Mouse (Mus musculus) right cerebral cortex, adult 2 months (tissue): ENCODE measurements at regions not wholly inside any gene's neighbourhood (a gene's known extent, or its start where the extent isn't known, plus 50 kb on each side); places are given as distances from the start of the nearest gene placed in this dataset.

ENCODE experiments used
- DNase-seq, 2 experiments: peaks; one replicate each; pipeline ENCODE4 v3.0.0; 2021 to 2022; ENCODE audit warnings: low spot score in 2 of 2

DNA sequence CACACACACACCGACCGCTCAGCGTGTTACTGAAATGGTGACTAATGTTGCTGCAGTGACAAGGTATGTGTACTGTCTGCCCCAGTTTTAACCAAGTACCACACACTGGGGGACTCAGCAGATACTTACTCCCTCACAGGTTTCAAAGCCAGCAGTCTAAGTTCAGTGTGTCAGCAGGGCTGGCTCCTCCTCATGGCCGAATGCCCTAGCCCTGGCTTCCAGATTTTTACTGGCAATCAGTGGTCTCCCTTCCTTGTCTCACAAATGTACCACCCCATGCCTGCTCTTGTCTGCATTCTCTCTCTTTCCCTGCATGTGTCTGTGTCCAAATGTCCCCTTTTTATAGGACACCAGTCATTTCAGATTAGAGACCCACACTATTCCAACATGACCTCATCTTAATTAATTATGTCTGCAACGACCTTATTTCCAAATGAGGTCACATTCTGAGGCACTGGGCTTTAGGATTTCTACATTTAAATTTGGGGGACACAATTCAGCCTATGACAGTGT is 114.7 kb downstream of the Uri1 start:
- DNase-seq = no peak

DNA sequence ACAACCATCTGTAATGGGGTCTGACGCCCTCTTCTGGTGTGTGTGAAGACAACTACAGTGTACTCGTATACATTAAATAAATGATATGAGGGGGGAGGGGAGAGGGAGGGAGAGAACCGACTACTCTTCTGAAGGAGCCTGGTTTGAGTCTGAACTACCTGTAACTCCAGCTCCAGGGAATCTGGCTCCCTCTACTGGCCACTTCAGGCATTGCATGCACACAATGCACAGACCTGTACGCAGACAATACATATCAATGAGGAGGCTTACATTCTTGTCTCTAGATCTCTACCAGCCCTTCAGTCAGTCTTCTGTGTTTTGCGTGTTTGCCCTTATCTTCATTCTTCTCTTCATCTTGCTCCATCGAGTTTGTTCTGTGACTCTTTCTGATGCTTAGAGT is 120.4 kb upstream of the Zfp536 start:
- peak in 1 of 2 experiments; percentile 22 for DNase-seq

DNA sequence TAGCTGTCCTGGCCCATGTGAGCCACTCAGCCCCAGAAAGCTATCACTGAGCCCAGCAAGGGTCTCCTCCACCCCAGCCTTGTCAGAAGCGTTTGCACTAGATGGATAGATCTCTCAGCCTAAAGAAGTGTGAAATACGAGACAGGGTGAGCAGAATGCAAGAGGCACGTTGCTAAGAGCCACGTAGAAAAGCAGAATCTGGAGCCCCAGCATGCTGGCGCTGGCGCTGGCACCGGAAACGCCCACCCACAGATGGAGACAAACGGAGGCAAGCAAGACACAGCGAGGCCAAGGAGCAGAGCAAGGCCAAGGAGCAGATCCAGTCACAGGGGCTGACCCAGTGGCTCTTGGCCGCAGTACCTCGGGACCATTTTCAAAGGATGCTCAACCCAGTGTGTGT is 100.9 kb upstream of the Zfp536 start:
- DNase-seq = peak; percentile 33 to 37

DNA sequence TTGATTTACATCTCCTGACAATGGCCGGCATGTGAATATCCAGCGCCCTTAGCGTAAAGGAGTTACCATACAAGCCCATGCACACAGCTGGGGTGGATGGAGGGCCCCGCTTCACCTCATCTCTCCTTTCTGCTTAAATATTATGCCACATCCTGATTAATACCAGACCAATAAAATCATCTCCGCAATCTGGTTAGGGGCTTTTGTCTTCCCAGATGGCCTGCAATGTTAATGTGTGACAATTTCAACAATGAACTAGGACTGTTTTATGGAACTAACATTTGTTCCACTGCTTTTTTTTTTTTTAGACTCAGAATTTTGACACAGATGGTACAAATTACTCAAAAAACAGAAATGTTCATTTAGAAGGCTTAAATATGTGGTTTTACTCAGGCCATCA is 97.5 kb upstream of the Zfp536 start:
- DNase-seq = no peak

DNA sequence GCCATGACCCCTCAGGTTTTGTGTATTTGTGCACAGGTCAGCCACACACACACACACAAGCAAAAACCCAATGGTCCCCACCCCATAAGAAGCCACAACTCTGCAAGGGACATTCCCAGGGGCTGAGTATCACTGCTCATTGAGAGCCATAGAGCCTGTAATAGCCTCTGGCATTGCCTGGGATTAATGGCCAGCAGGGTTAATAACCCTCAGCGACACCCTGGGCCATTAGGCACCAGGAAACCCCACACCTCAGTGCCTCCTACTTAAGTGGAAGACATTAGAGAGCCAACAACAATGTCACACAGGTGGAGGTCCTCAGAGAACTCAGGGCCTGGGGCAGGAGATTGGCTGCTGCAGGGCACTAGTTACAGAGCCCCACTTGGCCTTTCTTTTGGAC is 93.0 kb upstream of the Zfp536 start:
- DNase-seq = no peak

DNA sequence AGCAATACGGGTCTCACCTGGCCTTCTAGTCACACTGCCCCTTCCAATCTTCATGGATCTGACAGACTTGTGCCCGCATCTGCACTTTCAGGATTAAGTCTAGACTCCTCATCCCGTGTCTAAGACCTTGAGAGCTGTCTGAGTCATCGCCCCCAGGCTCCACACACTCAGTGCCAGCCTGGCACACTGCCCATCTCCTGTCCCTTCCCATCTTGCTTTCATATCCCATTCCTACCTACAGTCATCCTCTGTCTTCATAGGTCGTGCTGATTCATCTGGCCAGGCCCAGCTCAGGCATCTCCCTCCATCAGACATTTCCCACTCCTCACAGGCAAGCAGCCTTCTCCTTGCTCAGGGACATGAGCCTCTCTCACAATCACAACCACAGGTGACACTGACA is 78.0 kb upstream of the Zfp536 start:
- no peak for DNase-seq

DNA sequence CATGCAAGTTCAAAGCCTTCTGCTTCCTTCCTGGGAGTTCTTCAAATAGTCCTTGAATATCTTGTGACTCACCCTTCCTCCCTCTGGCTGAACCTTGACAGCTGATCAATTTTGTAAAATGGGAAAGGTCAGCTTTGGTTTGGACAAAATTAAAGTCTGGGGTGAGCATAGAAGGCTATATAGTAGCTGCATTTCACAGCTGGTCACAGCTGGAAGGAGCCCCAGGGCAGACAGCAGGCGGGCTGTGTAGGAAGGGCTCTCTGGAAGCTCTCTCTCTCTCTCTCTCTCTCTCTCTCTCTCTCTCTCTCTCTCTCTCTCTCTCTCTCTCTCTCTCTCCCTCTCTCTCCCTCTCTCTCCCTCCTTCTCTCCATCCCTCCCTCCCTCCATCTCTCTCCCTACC is 71.8 kb upstream of the Zfp536 start:
- DNase-seq = no peak

DNA sequence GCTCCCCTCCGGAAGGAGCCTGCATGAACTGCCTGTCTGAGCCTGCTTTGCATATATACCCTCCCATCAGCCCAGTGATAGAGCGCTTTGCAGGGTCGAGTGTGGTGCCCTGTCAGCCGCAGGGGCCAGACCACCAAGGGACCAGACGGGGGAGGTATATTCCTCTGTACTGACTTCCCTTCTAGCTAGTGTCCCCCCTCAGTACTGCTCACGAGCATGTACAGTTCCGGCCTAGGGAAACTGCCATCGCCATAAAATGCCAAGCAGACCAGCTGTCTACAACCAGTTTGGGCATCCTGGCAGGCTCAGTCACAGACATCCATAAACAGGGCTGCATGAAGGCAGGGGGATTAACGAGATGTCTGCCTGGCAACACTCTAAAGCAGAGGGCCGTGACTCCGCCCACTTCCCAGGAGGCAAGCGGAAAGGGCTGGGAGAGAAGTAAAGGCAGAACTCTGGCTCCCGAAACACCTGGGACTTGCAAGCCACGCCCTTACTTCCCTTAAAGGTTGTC is 68.6 kb upstream of the Zfp536 start:
- DNase-seq = no peak

DNA sequence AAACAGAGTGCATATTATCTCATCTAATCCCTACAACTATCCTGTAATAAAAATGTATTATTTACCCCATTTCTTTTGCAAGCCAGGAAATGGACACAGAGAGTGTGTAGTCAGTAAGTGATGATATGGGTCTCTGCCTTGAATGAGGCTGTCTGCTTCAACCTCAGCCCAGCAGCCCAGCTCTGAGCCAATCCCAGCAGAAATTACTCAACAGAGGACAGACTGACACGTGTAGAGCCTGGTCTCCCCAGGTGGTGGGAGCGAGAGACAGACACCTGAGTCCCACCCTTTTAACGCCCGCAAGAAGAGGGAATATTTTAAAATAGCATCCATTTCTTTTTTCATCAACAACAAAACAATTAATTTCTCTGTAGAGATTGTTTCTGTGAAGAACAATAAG is 68.1 kb upstream of the Zfp536 start:
- DNase-seq = no peak

DNA sequence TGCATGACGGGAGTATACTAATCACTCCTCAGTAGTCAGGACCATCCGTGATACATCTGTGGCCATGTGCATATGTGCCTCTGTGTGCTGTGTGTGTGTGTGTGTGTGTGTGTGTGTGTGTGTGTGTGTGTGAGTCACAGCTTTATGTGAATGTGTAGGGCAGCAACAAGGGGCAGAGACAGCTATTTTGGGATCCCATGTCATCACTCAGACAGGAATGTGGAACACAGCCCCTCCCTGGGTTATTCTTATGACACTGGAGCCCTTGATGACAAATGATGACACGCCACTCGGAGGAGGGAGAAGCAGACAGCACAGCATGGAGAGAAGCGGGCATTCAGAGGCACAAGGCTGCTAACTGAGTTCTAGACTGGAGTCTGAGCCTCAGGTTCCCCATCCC is 64.4 kb upstream of the Zfp536 start:
- DNase-seq = no peak

DNA sequence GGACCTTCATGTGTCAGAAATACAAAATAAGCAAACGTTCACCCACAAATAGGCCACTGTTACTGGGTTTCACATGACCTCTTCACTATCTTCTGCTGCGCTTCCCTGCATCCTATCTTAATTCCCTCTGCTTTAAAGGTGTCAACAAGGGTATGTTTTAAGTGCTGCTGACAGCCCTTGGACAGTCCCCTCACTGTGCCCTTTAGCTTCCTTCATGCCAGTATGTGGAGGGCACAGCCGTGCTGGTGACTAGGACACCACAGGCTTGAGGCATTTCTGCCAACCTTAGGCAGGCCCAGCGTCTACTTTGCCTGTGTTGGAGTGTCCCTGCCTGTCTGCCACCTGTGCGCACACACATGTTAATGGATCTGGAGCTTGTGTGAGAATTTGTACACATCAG is 63.9 kb upstream of the Zfp536 start:
- DNase-seq = no peak

DNA sequence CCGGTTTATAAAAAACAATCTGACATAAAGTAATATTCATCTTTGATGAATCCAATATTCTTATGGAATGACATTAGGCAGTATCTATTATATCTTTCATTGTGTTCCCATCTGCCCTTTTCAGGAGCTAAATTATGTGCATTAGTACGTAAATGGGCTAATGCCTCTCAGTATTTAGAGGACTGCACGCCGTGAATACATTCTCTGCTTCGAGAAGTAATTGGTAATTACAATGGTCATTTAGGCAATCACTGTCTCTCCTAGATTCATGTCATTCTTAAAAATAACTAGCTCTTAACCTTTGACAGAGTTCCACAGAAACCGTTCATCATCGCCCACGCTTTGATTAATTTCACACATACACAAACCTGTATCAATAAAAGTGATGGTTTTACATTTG is 60.0 kb upstream of the Zfp536 start:
- DNase-seq = no peak

DNA sequence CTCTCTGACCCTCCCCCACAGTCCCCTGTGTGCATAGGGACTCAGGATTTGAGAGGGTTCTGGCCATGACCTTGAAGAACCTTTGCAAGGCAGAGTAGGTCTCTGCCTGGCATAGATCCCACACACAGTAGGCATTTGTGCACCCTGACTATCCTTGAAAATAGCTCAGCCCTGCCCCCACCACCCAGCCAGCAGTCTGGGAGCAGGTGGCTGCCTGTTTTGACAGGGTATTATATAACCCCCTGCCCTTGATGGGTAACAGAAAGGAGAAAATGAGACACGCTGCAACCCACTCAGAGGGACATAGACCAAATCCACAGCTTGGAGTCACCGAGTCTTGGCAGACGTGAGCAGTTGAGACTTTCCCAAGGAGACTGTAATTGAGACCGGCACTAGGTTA is 58.9 kb upstream of the Zfp536 start:
- DNase-seq = no peak

DNA sequence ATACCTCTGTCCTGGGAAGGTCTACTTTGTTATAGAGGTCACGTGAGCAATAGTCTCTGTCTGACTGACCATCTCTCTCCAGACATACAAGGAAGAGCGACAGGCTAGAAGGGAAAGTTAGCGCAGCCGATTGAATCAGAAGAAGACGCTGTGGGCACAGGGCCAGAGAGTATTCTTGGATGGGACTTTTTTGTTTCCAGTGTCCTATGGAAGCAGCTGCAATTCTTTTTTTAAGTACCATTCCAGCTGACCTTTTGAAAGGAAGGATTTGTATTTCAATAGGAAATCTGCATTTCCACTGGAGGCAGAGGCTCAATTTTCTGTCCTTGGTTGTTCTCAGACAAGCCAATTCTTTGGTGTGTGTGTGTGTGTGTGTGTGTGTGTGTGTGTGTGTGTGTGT is 52.3 kb upstream of the Zfp536 start:
- DNase-seq = no peak
